Mouse (Mus musculus): ENCODE measurements at regions not wholly inside any gene's neighbourhood (a gene's known extent, or its start where the extent isn't known, plus 50 kb on each side); places are given as distances from the start of the nearest gene placed in this dataset.

GRCm38 (mm10) chr8:90536196-90536640 lies 188.1 kb upstream of the Tox3 start:
- Histone ChIP-seq H3K27ac (ENCODE audit: low read depth, low read length) (no peak overlapping the region), H3K4me3 (ENCODE audit: low read depth, low read length) (no peak overlapping the region), H3K9ac (ENCODE audit: low read depth, low read length) (no peak overlapping the region), H3K4me1 (ENCODE audit: control insufficient read depth, insufficient read depth, low read length) (no peaks in the 10 kb centered on the region), H3K36me3 (ENCODE audit: control insufficient read depth, insufficient read depth, low read length) (no peaks in the 10 kb centered on the region), H3K27me3 (ENCODE audit: control insufficient read depth, insufficient read depth, low read length) (no peaks in the 10 kb centered on the region), H3K9me3 (replicated peaks; ENCODE audit: control insufficient read depth, low read length) (no peaks in the 10 kb centered on the region), H3K4me2 (no peak overlapping the region)
- 83% methylated on average over 4 of the region's 4 CpGs for WGBS (ENCODE audit: insufficient replicate concordance)
- ATAC-seq (replicated peaks; ENCODE audit: insufficient number of reproducible peaks, low FRiP score, low TSS enrichment), result no peak

- no peaks in the 10 kb centered on the region for H3K27me3 ChIP-seq (ENCODE audit: control insufficient read depth, insufficient read depth, low read length)
- H3K4me1 ChIP-seq (ENCODE audit: control insufficient read depth, insufficient read depth, low read length), result no peaks in the 10 kb centered on the region
- H3K27ac ChIP-seq (ENCODE audit: low read depth, low read length), result no peak overlapping the region
- no peak overlapping the region for H3K9ac ChIP-seq (ENCODE audit: low read depth, low read length)
- no peaks in the 10 kb centered on the region for H3K9me3 ChIP-seq (replicated peaks; ENCODE audit: control insufficient read depth, low read length)
- no peak overlapping the region for H3K4me3 ChIP-seq (ENCODE audit: low read depth, low read length)
- 70% methylated on average over 8 of the region's 8 CpGs for WGBS (ENCODE audit: insufficient replicate concordance)
- no peaks in the 10 kb centered on the region for H3K36me3 ChIP-seq (ENCODE audit: control insufficient read depth, insufficient read depth, low read length)
- no peak overlapping the region for H3K4me2 ChIP-seq
- no peak for ATAC-seq (replicated peaks; ENCODE audit: insufficient number of reproducible peaks, low FRiP score, low TSS enrichment)
Measured at GRCm38 (mm10) chr8:90535515-90536156, 187.5 kb upstream of the Tox3 start.

GRCm38 (mm10) chr8:90521393-90521792 lies 173.2 kb upstream of the Tox3 start:
- Histone ChIP-seq H3K36me3 (ENCODE audit: control insufficient read depth, insufficient read depth, low read length) (no peaks in the 10 kb centered on the region), H3K9ac (ENCODE audit: low read depth, low read length) (no peak overlapping the region), H3K9me3 (replicated peaks; ENCODE audit: control insufficient read depth, low read length) (no peaks in the 10 kb centered on the region), H3K4me2 (no peak overlapping the region), H3K4me1 (ENCODE audit: control insufficient read depth, insufficient read depth, low read length) (no peaks in the 10 kb centered on the region), H3K4me3 (ENCODE audit: low read depth, low read length) (no peak overlapping the region), H3K27me3 (ENCODE audit: control insufficient read depth, insufficient read depth, low read length) (no peaks in the 10 kb centered on the region), H3K27ac (ENCODE audit: low read depth, low read length) (no peak overlapping the region)
- ATAC-seq (replicated peaks; ENCODE audit: insufficient number of reproducible peaks, low FRiP score, low TSS enrichment), result no peak
- 75% methylated on average over 8 of the region's 8 CpGs for WGBS (ENCODE audit: insufficient replicate concordance)

- H3K36me3 ChIP-seq (ENCODE audit: control insufficient read depth, insufficient read depth, low read length), result no peaks in the 10 kb centered on the region
- H3K9ac ChIP-seq (ENCODE audit: low read depth, low read length), result no peak overlapping the region
- no peaks in the 10 kb centered on the region for H3K4me1 ChIP-seq (ENCODE audit: control insufficient read depth, insufficient read depth, low read length)
- no peak overlapping the region for H3K4me2 ChIP-seq
- no peak overlapping the region for H3K27ac ChIP-seq (ENCODE audit: low read depth, low read length)
- WGBS (ENCODE audit: insufficient replicate concordance), result 36% methylated on average over 4 of the region's 4 CpGs
- H3K9me3 ChIP-seq (replicated peaks; ENCODE audit: control insufficient read depth, low read length), result no peaks in the 10 kb centered on the region
- H3K27me3 ChIP-seq (ENCODE audit: control insufficient read depth, insufficient read depth, low read length), result no peaks in the 10 kb centered on the region
- no peak for ATAC-seq (replicated peaks; ENCODE audit: insufficient number of reproducible peaks, low FRiP score, low TSS enrichment)
- H3K4me3 ChIP-seq (ENCODE audit: low read depth, low read length), result no peak overlapping the region
Measured at GRCm38 (mm10) chr8:90520186-90520585, 172.0 kb upstream of the Tox3 start.

GRCm38 (mm10) chr8:90519567-90519966 lies 171.4 kb upstream of the Tox3 start:
- ATAC-seq (replicated peaks; ENCODE audit: insufficient number of reproducible peaks, low FRiP score, low TSS enrichment), result no peak

GRCm38 (mm10) chr8:90514191-90514590 lies 166.0 kb upstream of the Tox3 start:
- no peak overlapping the region for H3K27ac ChIP-seq (ENCODE audit: low read depth, low read length)
- no peak overlapping the region for H3K4me3 ChIP-seq (ENCODE audit: low read depth, low read length)
- WGBS (ENCODE audit: insufficient replicate concordance), result 63% methylated on average over 3 of the region's 3 CpGs
- H3K4me1 ChIP-seq (ENCODE audit: control insufficient read depth, insufficient read depth, low read length), result no peaks in the 10 kb centered on the region
- no peaks in the 10 kb centered on the region for H3K27me3 ChIP-seq (ENCODE audit: control insufficient read depth, insufficient read depth, low read length)
- no peaks in the 10 kb centered on the region for H3K9me3 ChIP-seq (replicated peaks; ENCODE audit: control insufficient read depth, low read length)
- no peak overlapping the region for H3K9ac ChIP-seq (ENCODE audit: low read depth, low read length)
- no peak overlapping the region for H3K4me2 ChIP-seq
- ATAC-seq (replicated peaks; ENCODE audit: insufficient number of reproducible peaks, low FRiP score, low TSS enrichment), result no peak
- no peaks in the 10 kb centered on the region for H3K36me3 ChIP-seq (ENCODE audit: control insufficient read depth, insufficient read depth, low read length)

More at GRCm38 (mm10) chr8:90519567-90519966, 171.4 kb upstream of the Tox3 start:
- Histone ChIP-seq H3K27me3 (ENCODE audit: control insufficient read depth, insufficient read depth, low read length) (no peaks in the 10 kb centered on the region), H3K9me3 (replicated peaks; ENCODE audit: control insufficient read depth, low read length) (no peaks in the 10 kb centered on the region), H3K4me3 (ENCODE audit: low read depth, low read length) (no peak overlapping the region), H3K36me3 (ENCODE audit: control insufficient read depth, insufficient read depth, low read length) (no peaks in the 10 kb centered on the region), H3K27ac (ENCODE audit: low read depth, low read length) (no peak overlapping the region), H3K9ac (ENCODE audit: low read depth, low read length) (no peak overlapping the region), H3K4me1 (ENCODE audit: control insufficient read depth, insufficient read depth, low read length) (no peaks in the 10 kb centered on the region), H3K4me2 (no peak overlapping the region)
- WGBS (ENCODE audit: insufficient replicate concordance), result 94% methylated on average over 6 of the region's 6 CpGs

- Histone ChIP-seq H3K27ac (ENCODE audit: low read depth, low read length) (no peak overlapping the region), H3K27me3 (ENCODE audit: control insufficient read depth, insufficient read depth, low read length) (no peaks in the 10 kb centered on the region), H3K4me1 (ENCODE audit: control insufficient read depth, insufficient read depth, low read length) (no peaks in the 10 kb centered on the region), H3K9ac (ENCODE audit: low read depth, low read length) (no peak overlapping the region), H3K36me3 (ENCODE audit: control insufficient read depth, insufficient read depth, low read length) (no peaks in the 10 kb centered on the region), H3K4me2 (no peak overlapping the region), H3K9me3 (replicated peaks; ENCODE audit: control insufficient read depth, low read length) (no peaks in the 10 kb centered on the region), H3K4me3 (ENCODE audit: low read depth, low read length) (no peak overlapping the region)
- no peak for ATAC-seq (replicated peaks; ENCODE audit: insufficient number of reproducible peaks, low FRiP score, low TSS enrichment)
- WGBS (ENCODE audit: insufficient replicate concordance), result 86% methylated on average over 4 of the region's 4 CpGs
Measured at GRCm38 (mm10) chr8:90513601-90514000, 165.5 kb upstream of the Tox3 start.

- Histone ChIP-seq H3K9ac (ENCODE audit: low read depth, low read length) (no peak overlapping the region), H3K27me3 (ENCODE audit: control insufficient read depth, insufficient read depth, low read length) (no peaks in the 10 kb centered on the region)
Measured at GRCm38 (mm10) chr8:90513102-90513501, 165.0 kb upstream of the Tox3 start.

GRCm38 (mm10) chr8:90512594-90512993 lies 164.5 kb upstream of the Tox3 start:
- H3K27ac ChIP-seq (ENCODE audit: low read depth, low read length), result no peak overlapping the region
- no peaks in the 10 kb centered on the region for H3K36me3 ChIP-seq (ENCODE audit: control insufficient read depth, insufficient read depth, low read length)
- H3K9me3 ChIP-seq (replicated peaks; ENCODE audit: control insufficient read depth, low read length), result no peaks in the 10 kb centered on the region
- H3K4me2 ChIP-seq, result no peak overlapping the region
- no peaks in the 10 kb centered on the region for H3K4me1 ChIP-seq (ENCODE audit: control insufficient read depth, insufficient read depth, low read length)
- H3K9ac ChIP-seq (ENCODE audit: low read depth, low read length), result no peak overlapping the region
- ATAC-seq (replicated peaks; ENCODE audit: insufficient number of reproducible peaks, low FRiP score, low TSS enrichment), result no peak
- no peaks in the 10 kb centered on the region for H3K27me3 ChIP-seq (ENCODE audit: control insufficient read depth, insufficient read depth, low read length)
- no peak overlapping the region for H3K4me3 ChIP-seq (ENCODE audit: low read depth, low read length)
- WGBS (ENCODE audit: insufficient replicate concordance), result 50% methylated on average over 2 of the region's 2 CpGs

More at GRCm38 (mm10) chr8:90513102-90513501, 165.0 kb upstream of the Tox3 start:
- Histone ChIP-seq H3K4me1 (ENCODE audit: control insufficient read depth, insufficient read depth, low read length) (no peaks in the 10 kb centered on the region), H3K27ac (ENCODE audit: low read depth, low read length) (no peak overlapping the region), H3K36me3 (ENCODE audit: control insufficient read depth, insufficient read depth, low read length) (no peaks in the 10 kb centered on the region), H3K9me3 (replicated peaks; ENCODE audit: control insufficient read depth, low read length) (no peaks in the 10 kb centered on the region), H3K4me3 (ENCODE audit: low read depth, low read length) (no peak overlapping the region), H3K4me2 (no peak overlapping the region)
- WGBS (ENCODE audit: insufficient replicate concordance), result 81% methylated on average over 8 of the region's 8 CpGs
- ATAC-seq (replicated peaks; ENCODE audit: insufficient number of reproducible peaks, low FRiP score, low TSS enrichment), result no peak

All from heart, embryonic 11.5 days (tissue).